Mouse (Mus musculus) lung, embryonic 15.5 days (tissue): Measurements from ENCODE around the gene Chrm1. TPM values are rescaled to one million over a fixed set of nuclear protein-coding genes. Genes with fewer than 3 reads are reported as not detected.

Source experiments
- ATAC-seq: fragments of 200-750 bp; cut with Nextera tagmentation; 2 replicates; pipeline ENCODE4 v1.8.0; 2017; ENCODE audit warnings: moderate number of reproducible peaks, borderline replicate concordance; ENCODE audit not compliant: low FRiP score, low TSS enrichment; ENCODE audit errors: extremely low read depth
- H3K27ac ChIP-seq: fragments of 300-500 bp; sonication (generic); 2 replicates; pipeline ENCODE4 v1.5.1; 2015; ENCODE audit warnings: moderate library complexity, mild to moderate bottlenecking, inconsistent platforms
- H3K27me3 ChIP-seq: fragments of 300-500 bp; sonication (generic); 2 replicates; pipeline ENCODE4 v1.6.1; 2015; ENCODE audit warnings: inconsistent platforms
- H3K36me3 ChIP-seq: fragments of 300-500 bp; sonication (generic); 2 replicates; pipeline ENCODE4 v1.6.1; 2015; ENCODE audit warnings: inconsistent platforms
- H3K4me1 ChIP-seq: fragments of 300-500 bp; sonication (generic); 2 replicates; pipeline ENCODE4 v1.6.1; 2015; ENCODE audit warnings: inconsistent platforms
- H3K4me2 ChIP-seq: fragments of 300-500 bp; sonication (generic); 2 replicates; pipeline ENCODE4 v1.6.1; 2015; ENCODE audit warnings: inconsistent platforms, mild to moderate bottlenecking, moderate library complexity
- H3K4me3 ChIP-seq: fragments of 300-500 bp; sonication (generic); 2 replicates; pipeline ENCODE4 v1.5.1; 2015; ENCODE audit warnings: mild to moderate bottlenecking, inconsistent platforms
- H3K9ac ChIP-seq: fragments of 300-500 bp; sonication (generic); 2 replicates; pipeline ENCODE4 v1.6.1; 2015; ENCODE audit warnings: inconsistent platforms
- H3K9me3 ChIP-seq: fragments of 300-500 bp; sonication (generic); 2 replicates; pipeline ENCODE4 v1.6.1; 2016; ENCODE audit warnings: inconsistent platforms
- WGBS: fragments of 180-500 bp; shearing (Covaris S2); methylation state at CpG from one replicate; pipeline ENCODE4 v1.1.7; 2015; 5-methylcytosine and 5-hydroxymethylcytosine counted together
- polyA plus RNA-seq: library from polyadenylated mRNA; unstranded; fragments of >200 nt; fragmentation: Nextera tagmentation; extraction: Ambion mirVana; gene quantifications from 2 replicates; pipeline ENCODE4 v1.2.1, GENCODE M21; 2015

Gene Chrm1
- polyA plus RNA-seq, 1 experiment from 2014 or later, result 0.14 TPM

DNA sequence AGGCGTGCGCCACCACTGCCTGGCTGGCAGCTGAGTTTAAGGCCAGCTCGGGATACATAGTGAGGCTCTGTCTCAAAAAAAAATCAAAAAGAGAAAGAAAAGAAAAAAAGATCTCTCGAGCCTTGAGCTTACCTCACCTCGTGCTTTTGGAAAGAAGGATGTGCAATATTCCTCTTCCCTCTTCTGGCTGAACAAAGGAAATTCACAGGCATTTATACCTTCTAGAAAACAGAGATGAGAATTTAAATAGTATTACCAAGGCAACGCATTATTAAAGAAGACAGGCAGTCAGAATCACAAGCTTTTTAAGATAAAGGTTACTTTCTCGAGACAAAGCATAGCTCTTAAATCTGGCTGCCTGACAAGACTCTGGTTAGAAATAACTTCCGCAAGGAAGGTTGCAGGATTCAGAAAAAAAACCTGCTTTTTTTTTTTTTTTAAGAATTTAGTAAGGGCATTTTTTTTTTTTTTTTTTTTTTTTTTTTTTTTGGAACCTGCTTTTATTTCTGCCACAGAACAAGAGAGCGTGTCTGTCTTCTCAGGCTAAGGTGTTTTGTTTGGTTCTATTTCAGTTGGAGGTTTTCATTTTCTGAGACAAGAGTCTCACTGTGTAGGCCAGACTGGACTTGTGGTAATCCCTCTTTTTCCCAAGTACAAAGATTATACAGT is 28.4 kb downstream of the Chrm1 start:
- 41% methylated on average over 9 of the region's 9 CpGs for whole genome bisulfite sequencing
- H3K4me1 ChIP-seq, result no peaks in the 10 kb centered on the region
- no peaks in the 10 kb centered on the region for H3K36me3 ChIP-seq
- H3K4me3 ChIP-seq, result no peak overlapping the region
- no peak overlapping the region for H3K9ac ChIP-seq
- no peaks in the 10 kb centered on the region for H3K27me3 ChIP-seq
- no peak overlapping the region for H3K27ac ChIP-seq
- no peak overlapping the region for H3K4me2 ChIP-seq
- ATAC-seq, result no peak
- H3K9me3 ChIP-seq, result no peaks in the 10 kb centered on the region

DNA sequence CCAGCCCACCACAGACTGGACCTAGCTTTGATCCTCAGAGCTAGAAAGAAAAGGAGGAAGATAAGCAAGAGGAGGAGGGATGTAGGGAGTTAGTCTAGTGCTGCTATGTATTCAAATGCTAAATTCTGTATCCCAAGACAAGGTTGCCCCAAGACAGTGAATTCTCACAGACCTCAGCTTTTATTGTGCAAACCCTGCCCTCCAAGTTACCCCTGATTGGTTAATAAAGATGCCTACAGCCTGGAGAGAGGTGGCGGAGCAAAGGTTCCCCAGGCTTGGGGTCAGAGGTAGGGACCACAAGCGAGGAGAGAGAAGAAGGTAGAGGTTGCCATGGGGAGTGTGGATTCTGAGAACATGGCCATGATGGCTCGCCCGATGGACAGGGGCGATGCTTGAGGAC is 29.2 kb downstream of the Chrm1 start:
- no peak overlapping the region for H3K4me2 ChIP-seq
- H3K4me3 ChIP-seq, result no peak overlapping the region
- H3K27ac ChIP-seq, result no peak overlapping the region
- WGBS, result 71% methylated on average over 5 of the region's 5 CpGs
- no peaks in the 10 kb centered on the region for H3K4me1 ChIP-seq
- H3K9me3 ChIP-seq, result no peaks in the 10 kb centered on the region
- H3K36me3 ChIP-seq, result no peaks in the 10 kb centered on the region
- no peaks in the 10 kb centered on the region for H3K27me3 ChIP-seq
- no peak for ATAC-seq
- H3K9ac ChIP-seq, result no peak overlapping the region

DNA sequence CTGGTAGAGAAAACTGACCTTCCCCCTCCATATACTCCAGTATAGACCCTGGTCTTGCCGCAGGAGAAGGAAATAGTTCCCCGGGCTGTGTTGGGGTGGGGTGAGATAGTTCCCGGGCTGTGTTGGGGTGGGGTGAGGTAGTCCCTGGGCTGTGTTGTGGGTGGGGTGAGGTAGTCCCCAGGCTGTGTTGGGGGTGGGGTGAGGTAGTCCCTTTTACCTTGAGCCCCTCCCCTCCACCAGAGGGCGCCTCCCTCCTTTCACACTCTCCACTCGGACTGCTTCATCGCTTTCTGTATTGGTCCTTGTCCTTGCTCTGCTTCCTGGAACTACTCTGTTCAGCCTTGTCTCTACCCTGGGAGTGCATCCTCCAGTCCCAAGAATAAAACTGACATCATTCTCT is 31.7 kb downstream of the Chrm1 start:
- Histone ChIP-seq H3K27ac (no peak overlapping the region), H3K4me1 (no peaks in the 10 kb centered on the region), H3K27me3 (no peaks in the 10 kb centered on the region), H3K4me3 (no peak overlapping the region), H3K9me3 (no peaks in the 10 kb centered on the region), H3K36me3 (no peaks in the 10 kb centered on the region), H3K4me2 (no peak overlapping the region), H3K9ac (no peak overlapping the region)
- WGBS, result 51% methylated on average over 6 of the region's 6 CpGs
- peak; percentile 42; the same call in 1 of the 2 replicates for ATAC-seq

DNA sequence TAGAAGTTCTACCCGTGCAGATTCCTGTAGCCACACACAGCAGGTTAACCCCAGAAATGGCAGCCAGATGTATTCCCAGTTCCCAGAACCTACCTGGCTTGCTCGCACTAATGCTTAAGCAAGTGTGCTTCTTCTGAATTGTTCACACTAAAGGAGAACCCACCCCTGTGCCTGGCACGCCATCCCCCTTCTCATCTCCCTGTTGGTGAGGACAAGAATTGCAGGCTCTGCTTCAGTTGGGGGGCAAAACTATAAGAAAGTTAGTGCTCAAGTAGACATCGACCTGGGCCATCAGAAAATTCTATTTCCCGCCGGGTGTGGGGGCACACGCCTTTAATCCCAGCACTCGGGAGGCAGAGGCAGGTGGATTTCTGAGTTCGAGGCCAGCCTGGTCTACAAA is 36.1 kb downstream of the Chrm1 start:
- H3K36me3 ChIP-seq, result no peaks in the 10 kb centered on the region
- H3K4me2 ChIP-seq, result no peak overlapping the region
- no peak overlapping the region for H3K4me3 ChIP-seq
- no peak overlapping the region for H3K9ac ChIP-seq
- no peaks in the 10 kb centered on the region for H3K9me3 ChIP-seq
- H3K4me1 ChIP-seq, result no peaks in the 10 kb centered on the region
- 76% methylated on average over 9 of the region's 9 CpGs for WGBS
- H3K27me3 ChIP-seq, result no peaks in the 10 kb centered on the region
- ATAC-seq, result no peak
- H3K27ac ChIP-seq, result no peak overlapping the region

DNA sequence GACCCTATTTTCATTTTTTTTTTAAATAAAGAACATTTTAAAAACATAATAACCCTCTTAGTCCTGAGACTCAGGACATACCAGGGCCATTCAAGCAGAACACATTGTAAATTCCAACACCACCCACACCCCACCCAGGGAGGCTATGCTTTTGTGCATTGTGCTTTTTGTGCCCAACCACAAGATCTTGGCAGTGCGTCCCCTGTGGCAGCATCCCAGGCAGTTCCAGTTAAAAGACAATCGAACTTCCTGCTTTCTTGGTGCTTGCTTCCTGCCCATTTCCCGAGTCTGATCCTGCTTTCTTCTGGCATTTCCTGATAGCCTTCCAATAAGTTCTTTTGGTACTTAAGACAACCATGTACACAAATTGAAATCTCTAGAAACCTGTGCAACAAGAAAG is 38.9 kb downstream of the Chrm1 start:
- Histone ChIP-seq H3K27me3 (no peaks in the 10 kb centered on the region), H3K4me1 (no peaks in the 10 kb centered on the region), H3K27ac (no peak overlapping the region), H3K9ac (no peak overlapping the region), H3K4me2 (no peak overlapping the region), H3K36me3 (peaks cover 12% of the 10 kb centered on the region), H3K4me3 (no peak overlapping the region), H3K9me3 (no peaks in the 10 kb centered on the region)
- WGBS, result 55% methylated on average over 3 of the region's 3 CpGs
- no peak for ATAC-seq

DNA sequence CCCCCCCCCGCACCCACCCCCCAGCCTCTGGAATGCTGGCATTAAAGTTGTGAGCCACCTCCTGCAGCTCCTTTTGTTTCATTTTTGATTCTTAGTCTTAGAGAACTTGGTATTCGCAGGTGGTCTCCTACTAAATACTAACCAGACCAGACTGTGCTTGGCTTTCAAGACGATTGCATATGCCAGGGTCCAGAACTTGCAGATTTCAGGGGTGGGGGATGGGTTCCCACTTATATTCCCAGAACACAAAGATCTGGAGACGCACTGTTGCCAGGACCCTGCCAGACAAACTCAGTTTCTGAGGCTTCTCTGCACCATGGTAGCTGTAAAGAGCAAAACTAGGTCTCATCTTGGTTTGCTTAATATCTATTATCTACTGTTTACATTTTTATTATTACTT is 40.0 kb downstream of the Chrm1 start:
- Histone ChIP-seq H3K4me2 (no peak overlapping the region), H3K4me1 (no peaks in the 10 kb centered on the region), H3K4me3 (no peak overlapping the region), H3K36me3 (peaks cover 23% of the 10 kb centered on the region), H3K9ac (no peak overlapping the region), H3K9me3 (no peaks in the 10 kb centered on the region), H3K27me3 (no peaks in the 10 kb centered on the region), H3K27ac (no peak overlapping the region)
- no peak for ATAC-seq
- WGBS, result 61% methylated on average over 3 of the region's 4 CpGs

DNA sequence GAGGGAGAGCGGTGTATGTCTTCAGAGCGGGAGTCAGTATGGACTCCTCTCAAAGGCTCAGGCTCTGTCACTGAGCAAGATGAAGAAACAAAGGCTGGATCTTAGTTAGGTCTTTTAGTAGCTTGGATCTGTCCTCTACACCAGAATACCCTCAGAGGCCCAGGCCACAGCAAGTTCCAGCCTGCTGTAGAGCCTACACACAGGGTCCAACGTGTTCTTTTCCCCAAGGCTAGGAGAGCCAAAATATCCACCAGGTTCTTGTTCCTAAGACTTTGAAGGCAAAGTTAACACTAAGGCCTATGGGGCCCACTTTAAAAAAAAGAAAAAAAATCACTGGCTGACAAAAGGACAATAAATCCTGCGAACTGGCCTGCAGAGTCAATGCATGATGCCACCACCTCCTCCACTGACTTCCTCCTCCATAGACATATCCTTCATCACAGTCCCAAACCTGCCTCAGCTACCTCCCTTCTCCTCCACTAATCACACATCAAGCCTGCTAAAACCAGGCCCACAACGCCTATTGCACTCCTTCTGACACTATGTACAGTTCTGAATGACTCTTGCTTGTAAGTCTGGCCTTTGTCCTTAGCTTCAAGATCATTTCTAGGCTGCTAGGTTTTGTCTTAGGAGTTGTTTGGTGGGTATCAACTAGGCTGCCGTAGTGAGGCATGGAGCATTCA is 41.6 kb downstream of the Chrm1 start:
- WGBS, result 73% methylated on average over 6 of the region's 6 CpGs
- Histone ChIP-seq H3K9ac (no peak overlapping the region), H3K27ac (no peak overlapping the region), H3K4me2 (no peak overlapping the region), H3K36me3 (peaks cover 39% of the 10 kb centered on the region), H3K9me3 (no peaks in the 10 kb centered on the region), H3K4me3 (no peak overlapping the region), H3K27me3 (no peaks in the 10 kb centered on the region), H3K4me1 (peaks cover 4% of the 10 kb centered on the region; the same call in 1 of the 2 replicates)
- no peak for ATAC-seq

DNA sequence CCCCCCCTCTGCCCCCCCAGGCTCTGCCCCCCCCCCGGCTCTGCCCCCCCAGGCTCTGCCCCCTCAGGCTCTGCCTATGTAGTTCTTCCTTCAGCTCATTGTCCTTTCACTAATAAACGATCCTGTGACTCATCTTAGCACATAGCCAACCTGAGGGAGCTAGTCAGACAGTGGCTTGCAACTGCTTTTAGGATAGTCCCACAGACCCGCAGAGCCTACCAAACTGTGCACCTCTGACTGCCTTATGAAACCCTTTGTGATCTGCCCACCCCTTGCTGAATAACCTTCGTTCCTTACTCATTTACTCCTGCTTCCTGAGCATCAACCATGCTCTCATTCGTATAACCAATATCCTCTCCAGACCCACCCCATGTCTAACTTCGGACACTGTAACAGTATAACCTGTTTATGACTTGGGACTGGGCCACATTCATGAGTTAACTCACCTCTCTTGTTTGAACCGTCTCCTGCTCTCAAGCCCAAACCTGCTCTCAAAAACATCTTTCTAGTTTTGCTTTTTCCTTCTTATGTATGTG is 42.6 kb downstream of the Chrm1 start:
- H3K27me3 ChIP-seq, result no peaks in the 10 kb centered on the region
- no peak overlapping the region for H3K4me3 ChIP-seq
- H3K4me1 ChIP-seq, result peaks cover 14% of the 10 kb centered on the region
- ATAC-seq, result no peak
- no peak overlapping the region for H3K27ac ChIP-seq
- WGBS, result 67% methylated on average over 7 of the region's 7 CpGs
- no peak overlapping the region for H3K4me2 ChIP-seq
- no peak overlapping the region for H3K9ac ChIP-seq
- H3K9me3 ChIP-seq, result no peaks in the 10 kb centered on the region
- peaks cover 49% of the 10 kb centered on the region for H3K36me3 ChIP-seq

DNA sequence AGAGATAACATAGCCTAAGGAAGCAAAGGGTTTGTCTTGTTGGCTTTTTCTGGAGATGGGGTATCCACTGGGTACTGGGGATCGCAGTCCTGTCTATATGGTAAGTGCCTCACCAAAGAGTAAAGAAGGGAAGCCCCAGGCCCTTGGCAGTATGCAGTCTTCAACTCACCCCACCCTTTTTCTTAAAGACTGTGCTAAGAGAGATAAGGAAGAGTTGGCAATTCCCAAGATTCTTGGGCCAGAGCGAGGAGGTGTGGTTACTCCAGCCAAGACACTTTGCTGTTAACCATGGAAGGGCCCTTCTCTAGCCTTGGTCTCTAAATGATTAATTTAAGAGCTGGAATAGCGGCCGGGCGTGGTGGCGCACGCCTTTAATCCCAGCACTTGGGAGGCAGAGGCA is 43.3 kb downstream of the Chrm1 start:
- Histone ChIP-seq H3K27ac (no peak overlapping the region), H3K4me2 (no peak overlapping the region), H3K27me3 (no peaks in the 10 kb centered on the region), H3K4me3 (no peak overlapping the region), H3K9me3 (no peaks in the 10 kb centered on the region), H3K36me3 (peaks cover 54% of the 10 kb centered on the region), H3K9ac (no peak overlapping the region), H3K4me1 (peaks cover 22% of the 10 kb centered on the region)
- ATAC-seq, result no peak
- WGBS, result 93% methylated on average over 7 of the region's 7 CpGs

DNA sequence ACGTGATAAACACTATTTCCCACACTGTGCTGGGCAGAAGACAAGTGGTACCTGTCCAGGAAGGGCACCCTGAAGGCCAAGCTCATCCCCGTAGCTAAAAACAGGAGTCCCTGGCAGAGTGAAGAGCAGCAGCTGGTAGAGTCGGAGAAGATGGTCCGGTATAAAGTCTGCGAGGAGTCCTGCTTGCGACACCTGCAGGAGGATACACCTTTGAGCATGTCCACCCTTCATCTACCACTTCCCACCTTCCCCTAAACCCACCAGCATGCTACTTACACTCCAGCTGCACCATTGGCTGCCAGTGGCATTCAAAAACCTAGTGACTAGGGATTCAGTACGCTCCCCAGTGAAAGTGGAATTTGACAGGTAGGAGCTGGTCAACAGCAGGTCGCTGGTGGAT is 45.4 kb downstream of the Chrm1 start:
- no peak overlapping the region for H3K9ac ChIP-seq
- no peaks in the 10 kb centered on the region for H3K27me3 ChIP-seq
- H3K4me3 ChIP-seq, result no peak overlapping the region
- peaks cover 30% of the 10 kb centered on the region for H3K4me1 ChIP-seq
- H3K4me2 ChIP-seq, result no peak overlapping the region
- no peak for ATAC-seq
- WGBS, result 87% methylated on average over 8 of the region's 8 CpGs
- H3K9me3 ChIP-seq, result no peaks in the 10 kb centered on the region
- no peak overlapping the region for H3K27ac ChIP-seq
- peaks cover 54% of the 10 kb centered on the region for H3K36me3 ChIP-seq

DNA sequence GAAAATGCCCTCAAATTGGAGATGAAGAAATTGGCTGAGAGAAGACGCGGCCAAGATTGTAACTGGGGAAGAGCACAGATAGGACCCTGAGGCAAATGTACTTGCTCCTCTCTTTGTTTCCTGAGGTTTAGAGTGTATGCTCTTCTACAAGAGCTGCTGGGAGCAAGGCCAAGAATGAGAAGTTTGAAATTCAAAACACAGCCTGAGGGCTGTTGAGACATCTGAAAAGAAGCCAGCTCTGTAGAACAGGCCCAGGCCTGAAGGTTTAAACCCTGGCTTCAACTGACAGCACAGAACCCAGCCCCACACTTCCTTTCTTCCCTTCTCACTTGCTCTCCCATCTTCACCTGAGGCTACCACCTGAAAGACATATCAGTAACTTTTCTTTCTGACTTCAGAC is 46.5 kb downstream of the Chrm1 start:
- H3K36me3 ChIP-seq, result peaks cover 54% of the 10 kb centered on the region
- no peak overlapping the region; the same call in 1 of the 2 replicates for H3K9ac ChIP-seq
- H3K9me3 ChIP-seq, result no peaks in the 10 kb centered on the region
- no peak overlapping the region for H3K4me3 ChIP-seq
- WGBS, result 90% methylated on average over 2 of the region's 2 CpGs
- H3K27me3 ChIP-seq, result no peaks in the 10 kb centered on the region
- H3K4me2 ChIP-seq, result no peak overlapping the region
- H3K4me1 ChIP-seq, result peaks cover 34% of the 10 kb centered on the region
- H3K27ac ChIP-seq, result peak overlapping the region; percentile 2; the same call in 1 of the 2 replicates
- no peak for ATAC-seq

DNA sequence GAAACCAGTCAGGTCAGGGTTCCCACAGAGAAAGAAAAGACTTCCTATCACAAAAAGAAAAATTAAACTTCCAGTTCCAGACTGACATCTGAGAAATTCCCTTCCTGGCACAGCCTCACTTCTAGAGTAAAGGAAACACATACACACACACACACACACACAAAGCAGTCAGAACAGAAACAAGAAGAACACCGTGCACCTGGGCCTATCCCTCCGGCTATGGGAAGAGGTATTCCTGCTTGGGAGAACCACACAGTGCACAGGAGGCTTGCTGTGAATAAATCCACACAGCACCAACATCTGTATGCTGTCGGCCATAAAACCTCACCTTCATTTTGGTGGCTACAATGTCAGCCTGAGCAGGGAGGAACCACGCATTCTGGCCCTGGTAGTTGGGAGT is 47.9 kb downstream of the Chrm1 start:
- Histone ChIP-seq H3K4me1 (peaks cover 34% of the 10 kb centered on the region), H3K36me3 (peaks cover 51% of the 10 kb centered on the region), H3K27me3 (no peaks in the 10 kb centered on the region), H3K27ac (peak overlapping the region; percentile 94), H3K9ac (peak overlapping the region; percentile 85), H3K4me2 (peak overlapping the region; percentile 71), H3K4me3 (peak overlapping the region; percentile 76), H3K9me3 (no peaks in the 10 kb centered on the region)
- WGBS, result 50% methylated on average over 4 of the region's 4 CpGs
- ATAC-seq, result no peak
